Mouse (Mus musculus): ENCODE results near the gene Dnah9. TPM values are rescaled to one million over a fixed set of nuclear protein-coding genes. Genes with fewer than 3 reads are reported as not detected.

Dnah9 gene
- polyA plus RNA-seq (2015; fragmentation: Nextera tagmentation; extraction: Ambion mirVana), result 0.03 and 0.12 TPM in 2 replicates

DNA sequence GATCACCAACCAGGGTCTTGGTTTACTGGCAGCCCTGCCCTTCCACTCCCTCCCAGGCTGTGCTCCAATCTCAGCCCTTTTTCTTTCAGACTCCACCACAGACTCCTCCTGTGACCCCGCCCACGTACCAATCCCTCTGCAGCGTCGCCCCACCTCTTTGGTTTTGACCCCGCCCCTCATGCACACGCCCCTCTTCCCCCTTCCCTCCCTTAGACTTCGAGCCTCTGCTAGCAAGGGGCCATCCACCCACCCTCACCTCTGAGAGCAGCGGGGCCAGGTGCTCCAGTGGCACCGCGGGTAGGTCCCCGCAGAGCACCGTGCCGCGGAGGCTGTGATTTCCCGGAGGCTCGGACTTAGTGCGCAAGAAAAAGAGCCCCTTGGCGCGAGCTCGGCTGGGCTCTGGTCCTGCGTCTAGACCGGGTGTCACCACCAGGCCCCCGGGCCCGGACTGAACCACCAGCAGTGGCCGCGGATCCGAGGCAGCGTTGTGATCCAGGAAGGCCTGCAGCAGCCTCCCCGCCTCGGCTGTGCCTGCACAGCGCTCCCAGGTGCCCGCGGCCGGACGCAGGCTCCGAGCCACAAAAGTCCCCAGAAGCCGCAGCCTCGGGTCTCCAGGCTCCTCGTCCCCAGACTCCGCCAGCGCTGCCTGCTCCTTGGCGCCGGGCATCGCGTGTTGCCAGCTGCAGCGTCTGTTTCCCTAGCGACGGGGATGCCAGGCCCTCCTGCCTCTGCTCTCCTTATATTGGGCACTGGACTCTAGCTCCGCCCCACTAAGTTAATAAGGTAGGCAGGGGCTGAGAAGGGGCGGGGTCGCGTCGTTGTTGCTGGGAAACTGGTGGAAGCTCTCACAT lies at the start of gene Dnah9:
Gene Dnah9, minus strand, starts transcription at position 751 of the 851 bp plus-strand sequence.
- peak within 1 kb of the TSS; percentile 66 for H3K9ac ChIP-seq
- WGBS, result under 1% methylated on average over 53 of the region's 53 CpGs
- H3K27ac ChIP-seq (replicated peaks), result no peak within 1 kb of the TSS

DNA sequence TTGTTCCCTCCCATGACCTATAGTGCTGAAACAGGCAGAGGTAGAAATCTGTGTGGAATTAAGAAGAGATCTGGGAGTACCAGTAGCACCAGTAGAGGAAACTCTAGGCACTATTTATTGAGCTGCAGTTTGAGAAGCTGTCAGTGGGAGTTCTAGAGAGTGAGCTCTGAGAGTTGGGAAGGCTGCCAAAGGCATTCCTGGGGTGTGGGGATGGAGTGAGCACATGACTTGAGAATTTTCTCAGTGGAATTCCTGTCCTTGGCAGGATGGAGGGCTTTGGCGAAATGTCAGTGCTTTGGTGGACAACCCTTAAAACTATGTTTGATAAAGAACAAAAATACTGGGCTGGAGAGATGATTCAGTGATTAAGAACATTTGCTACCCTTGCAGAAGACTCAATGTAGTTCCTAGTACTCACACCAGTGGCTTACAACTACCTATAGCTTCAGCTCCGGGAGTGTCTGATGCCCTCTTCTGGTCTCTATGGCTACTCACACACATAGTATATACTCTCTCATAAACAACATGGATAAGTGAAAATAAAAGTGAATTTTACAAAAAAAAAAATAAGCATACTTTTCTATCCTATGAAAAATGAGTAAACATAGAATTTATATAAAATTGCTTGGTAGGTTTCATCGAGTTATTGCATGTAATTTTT lies 20.4 kb upstream of the Dnah9 start:
- H3K4me1 ChIP-seq, result peaks cover 7% of the 10 kb centered on the region
- H3K27me3 ChIP-seq (replicated peaks), result no peaks in the 10 kb centered on the region
- no peak for ATAC-seq (ENCODE audit: extremely low read depth, insufficient number of reproducible peaks, low FRiP score, low TSS enrichment)
- H3K4me3 ChIP-seq, result no peak overlapping the region
- no peak overlapping the region for H3K4me2 ChIP-seq
- 56% methylated on average over 3 of the region's 3 CpGs for WGBS
- H3K9ac ChIP-seq, result no peak overlapping the region
- no peaks in the 10 kb centered on the region for H3K36me3 ChIP-seq
- H3K9me3 ChIP-seq, result no peaks in the 10 kb centered on the region
- H3K27ac ChIP-seq (replicated peaks), result peak overlapping the region; percentile 37

More for the DNA sequence above, at the start of gene Dnah9:
- H3K9me3 ChIP-seq, result no peaks in the 10 kb centered on the region
- no peaks in the 10 kb centered on the region for H3K36me3 ChIP-seq
- peak; percentile 57; the same call in 1 of the 2 replicates for ATAC-seq (ENCODE audit: extremely low read depth, insufficient number of reproducible peaks, low FRiP score, low TSS enrichment)
- H3K4me3 ChIP-seq, result peak within 1 kb of the TSS; percentile 60
- peak within 1 kb of the TSS; percentile 87 for H3K4me2 ChIP-seq
- H3K27me3 ChIP-seq (replicated peaks), result peaks cover 32% of the 10 kb centered on the region
- H3K4me1 ChIP-seq, result no peaks in the 10 kb centered on the region

DNA sequence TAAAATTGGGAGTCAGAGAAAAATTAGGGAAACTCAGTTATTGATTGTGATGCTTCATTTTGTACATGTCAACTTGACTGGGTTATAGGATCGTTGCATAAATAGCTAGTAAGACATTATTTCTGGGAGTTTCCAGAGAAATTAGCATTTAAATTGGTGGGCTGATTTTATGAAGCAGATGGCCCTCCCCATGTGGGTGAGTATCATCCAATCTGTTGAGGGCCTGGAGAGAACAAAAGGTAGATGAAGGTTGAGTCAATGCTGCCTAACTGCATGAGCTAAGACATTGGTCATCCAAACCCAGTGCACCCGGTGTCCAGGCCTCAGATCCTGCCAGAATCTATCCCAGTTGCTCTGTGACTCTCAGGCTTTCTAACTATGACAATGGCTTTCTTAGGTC lies 19.8 kb upstream of the Dnah9 start:
- H3K4me3 ChIP-seq, result no peak overlapping the region
- 78% methylated on average over 2 of the region's 2 CpGs for WGBS
- ATAC-seq (ENCODE audit: extremely low read depth, insufficient number of reproducible peaks, low FRiP score, low TSS enrichment), result no peak
- H3K4me1 ChIP-seq, result peaks cover 7% of the 10 kb centered on the region
- H3K27ac ChIP-seq (replicated peaks), result peak overlapping the region; percentile 37
- no peak overlapping the region for H3K4me2 ChIP-seq
- no peaks in the 10 kb centered on the region for H3K36me3 ChIP-seq
- no peaks in the 10 kb centered on the region for H3K9me3 ChIP-seq
- no peak overlapping the region for H3K9ac ChIP-seq
- H3K27me3 ChIP-seq (replicated peaks), result no peaks in the 10 kb centered on the region

DNA sequence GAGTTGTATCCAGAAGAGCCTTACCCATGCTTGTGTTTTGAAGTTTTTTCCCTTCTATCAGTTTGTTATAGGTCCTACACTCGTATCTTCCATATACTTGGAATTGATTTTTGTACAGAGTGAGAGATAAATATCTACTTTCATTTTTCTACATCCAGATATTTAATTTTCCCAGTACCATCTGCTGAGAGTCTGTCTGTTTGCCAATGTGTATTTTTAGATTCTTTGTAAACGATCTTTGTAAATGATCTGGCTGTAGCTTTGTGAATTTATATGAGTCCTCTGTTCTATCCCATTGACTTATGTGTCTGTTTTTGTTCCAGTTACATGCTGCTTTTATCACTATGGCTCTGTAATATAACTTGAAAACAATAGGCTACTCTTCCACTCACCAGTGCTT lies 9.4 kb upstream of the Dnah9 start:
- ATAC-seq (ENCODE audit: extremely low read depth, insufficient number of reproducible peaks, low FRiP score, low TSS enrichment), result no peak

DNA sequence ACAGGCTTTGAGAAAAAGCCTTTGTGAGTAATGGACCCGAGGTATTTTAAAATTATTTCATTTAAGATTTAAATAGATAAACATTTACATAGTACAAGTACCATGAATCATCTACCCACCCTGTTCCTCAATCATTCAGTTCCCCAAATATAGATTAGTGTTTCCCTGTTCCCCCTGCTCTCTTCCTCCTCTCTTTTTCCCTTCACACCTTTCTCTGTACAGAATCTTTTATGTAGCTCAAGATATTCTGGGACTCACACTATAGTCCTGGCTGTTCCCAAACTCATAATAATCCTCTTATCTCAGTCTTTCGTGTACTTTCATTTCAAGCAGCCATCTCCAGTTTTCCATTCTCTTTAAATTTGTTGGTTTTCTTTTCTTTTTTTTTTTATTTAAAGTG lies 4.3 kb downstream of the Dnah9 start:
- 70% methylated on average over 2 of the region's 2 CpGs for WGBS
- Histone ChIP-seq H3K4me3 (no peak overlapping the region), H3K9me3 (no peaks in the 10 kb centered on the region), H3K9ac (no peak overlapping the region), H3K36me3 (no peaks in the 10 kb centered on the region), H3K4me2 (no peak overlapping the region), H3K4me1 (no peaks in the 10 kb centered on the region), H3K27me3 (replicated peaks) (peaks cover 15% of the 10 kb centered on the region), H3K27ac (replicated peaks) (no peak overlapping the region)
- ATAC-seq (ENCODE audit: extremely low read depth, insufficient number of reproducible peaks, low FRiP score, low TSS enrichment), result no peak

More for the DNA sequence above, 9.4 kb upstream of the Dnah9 start:
- H3K4me3 ChIP-seq, result no peak overlapping the region
- no peaks in the 10 kb centered on the region for H3K4me1 ChIP-seq
- 65% methylated on average over 2 of the region's 2 CpGs for WGBS
- no peak overlapping the region for H3K4me2 ChIP-seq
- no peaks in the 10 kb centered on the region for H3K36me3 ChIP-seq
- no peak overlapping the region for H3K9ac ChIP-seq
- no peak overlapping the region for H3K27ac ChIP-seq (replicated peaks)
- no peaks in the 10 kb centered on the region for H3K27me3 ChIP-seq (replicated peaks)
- no peaks in the 10 kb centered on the region for H3K9me3 ChIP-seq

DNA sequence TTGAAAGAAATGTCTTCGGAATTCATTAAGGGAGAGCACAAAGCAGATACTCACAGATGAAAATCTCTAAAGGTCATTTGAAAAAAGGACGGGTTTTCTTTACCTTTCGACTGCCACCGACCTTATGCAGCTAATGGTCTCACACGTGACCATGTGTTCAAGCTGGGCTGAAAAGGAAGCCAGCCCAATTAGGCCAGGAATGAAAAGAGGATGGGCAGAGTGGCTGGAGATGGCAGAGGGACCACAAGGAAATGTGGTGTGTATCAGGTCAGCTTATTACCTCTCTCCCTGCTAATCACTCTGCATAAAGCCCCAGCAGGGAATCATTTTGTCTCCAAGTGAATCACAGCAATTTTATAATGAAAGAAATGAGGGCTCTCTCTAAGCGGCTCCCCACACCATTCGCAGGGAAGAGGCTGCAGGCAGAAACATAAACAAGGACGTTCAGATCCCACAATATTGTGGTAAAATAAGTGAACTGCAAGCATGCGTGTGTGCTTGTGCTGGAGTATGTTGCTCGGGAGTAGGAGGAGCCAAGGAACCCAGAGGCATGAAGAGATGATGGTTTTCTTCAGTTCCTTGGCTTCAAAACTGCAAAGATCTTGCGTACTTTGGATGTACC lies 27.6 kb downstream of the Dnah9 start:
- Histone ChIP-seq H3K4me1 (no peaks in the 10 kb centered on the region), H3K9ac (no peak overlapping the region), H3K27me3 (replicated peaks) (peaks cover 4% of the 10 kb centered on the region), H3K4me3 (no peak overlapping the region), H3K27ac (replicated peaks) (no peak overlapping the region), H3K36me3 (no peaks in the 10 kb centered on the region), H3K9me3 (no peaks in the 10 kb centered on the region), H3K4me2 (no peak overlapping the region)
- 65% methylated on average over 11 of the region's 11 CpGs for WGBS
- no peak for ATAC-seq (ENCODE audit: extremely low read depth, insufficient number of reproducible peaks, low FRiP score, low TSS enrichment)

DNA sequence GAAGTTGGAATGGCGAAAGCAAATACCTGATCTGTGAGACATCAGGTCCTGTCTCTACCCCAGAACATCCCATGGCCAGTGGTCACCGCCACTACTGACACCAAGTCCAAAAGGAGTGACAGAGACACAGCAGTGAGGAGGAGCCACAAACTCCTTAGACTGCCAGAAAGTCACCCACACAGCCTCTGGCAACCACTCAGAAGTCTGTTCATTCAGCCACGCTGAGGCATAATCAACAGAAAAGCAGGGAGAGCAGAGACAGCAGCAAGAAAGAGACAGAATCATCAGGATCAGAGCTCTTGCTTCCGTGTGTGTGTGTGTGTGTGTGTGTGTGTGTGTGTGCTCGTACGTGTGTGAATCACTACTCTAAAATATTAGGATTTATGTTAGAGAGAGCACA lies 33.5 kb downstream of the Dnah9 start:
- Histone ChIP-seq H3K27me3 (replicated peaks) (no peaks in the 10 kb centered on the region), H3K4me1 (no peaks in the 10 kb centered on the region), H3K9me3 (no peaks in the 10 kb centered on the region), H3K4me3 (no peak overlapping the region), H3K36me3 (no peaks in the 10 kb centered on the region), H3K4me2 (no peak overlapping the region), H3K9ac (no peak overlapping the region), H3K27ac (replicated peaks) (no peak overlapping the region)
- no peak for ATAC-seq (ENCODE audit: extremely low read depth, insufficient number of reproducible peaks, low FRiP score, low TSS enrichment)
- 71% methylated on average over 6 of the region's 6 CpGs for WGBS

- Histone ChIP-seq H3K27ac (replicated peaks) (no peak overlapping the region), H3K9ac (no peak overlapping the region), H3K36me3 (no peaks in the 10 kb centered on the region), H3K4me3 (no peak overlapping the region), H3K27me3 (replicated peaks) (no peaks in the 10 kb centered on the region), H3K4me1 (no peaks in the 10 kb centered on the region), H3K4me2 (no peak overlapping the region), H3K9me3 (no peaks in the 10 kb centered on the region)
- no peak for ATAC-seq (ENCODE audit: extremely low read depth, insufficient number of reproducible peaks, low FRiP score, low TSS enrichment)
These were observed 42.2 kb downstream of the Dnah9 start for GRCm38 (mm10) chr11:66126150-66126549.

GRCm38 (mm10) chr11:66124496-66124895 lies 43.9 kb downstream of the Dnah9 start:
- Histone ChIP-seq H3K4me1 (no peaks in the 10 kb centered on the region), H3K9me3 (no peaks in the 10 kb centered on the region), H3K4me3 (no peak overlapping the region), H3K27ac (replicated peaks) (no peak overlapping the region), H3K27me3 (replicated peaks) (no peaks in the 10 kb centered on the region), H3K4me2 (no peak overlapping the region), H3K36me3 (no peaks in the 10 kb centered on the region), H3K9ac (no peak overlapping the region)
- no peak for ATAC-seq (ENCODE audit: extremely low read depth, insufficient number of reproducible peaks, low FRiP score, low TSS enrichment)
- 51% methylated on average over 6 of the region's 6 CpGs for WGBS

DNA sequence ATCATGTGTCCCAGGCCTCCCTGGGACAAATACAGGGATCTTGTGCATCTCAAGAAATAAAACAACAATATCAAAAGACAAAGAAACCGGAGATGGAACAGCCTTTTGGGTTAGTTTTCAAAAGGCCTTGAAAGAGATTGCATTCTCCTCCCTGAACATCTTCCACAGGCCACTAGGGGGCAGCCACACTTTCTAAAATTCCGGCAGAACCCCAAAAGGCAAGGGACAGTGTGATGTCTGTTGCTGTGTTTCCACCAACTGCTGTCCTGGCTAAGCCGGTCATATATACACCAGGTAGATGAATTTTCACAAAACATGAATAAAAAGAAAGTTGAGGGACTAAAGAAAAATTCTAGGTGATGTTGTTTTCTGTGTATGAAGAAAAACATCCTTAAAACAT lies 46.3 kb downstream of the Dnah9 start:
- no peaks in the 10 kb centered on the region for H3K36me3 ChIP-seq
- H3K9me3 ChIP-seq, result no peaks in the 10 kb centered on the region
- H3K4me1 ChIP-seq, result no peaks in the 10 kb centered on the region
- H3K27ac ChIP-seq (replicated peaks), result no peak overlapping the region
- H3K4me2 ChIP-seq, result no peak overlapping the region
- WGBS, result 18% methylated on average over 3 of the region's 3 CpGs
- no peak overlapping the region for H3K4me3 ChIP-seq
- H3K27me3 ChIP-seq (replicated peaks), result no peaks in the 10 kb centered on the region
- no peak for ATAC-seq (ENCODE audit: extremely low read depth, insufficient number of reproducible peaks, low FRiP score, low TSS enrichment)
- H3K9ac ChIP-seq, result no peak overlapping the region

- Histone ChIP-seq H3K4me2 (no peak overlapping the region), H3K4me1 (no peaks in the 10 kb centered on the region), H3K9me3 (no peaks in the 10 kb centered on the region), H3K27ac (replicated peaks) (no peak overlapping the region), H3K36me3 (no peaks in the 10 kb centered on the region), H3K9ac (no peak overlapping the region), H3K27me3 (replicated peaks) (no peaks in the 10 kb centered on the region), H3K4me3 (no peak overlapping the region)
- WGBS, result 72% methylated on average over 7 of the region's 7 CpGs
- no peak for ATAC-seq (ENCODE audit: extremely low read depth, insufficient number of reproducible peaks, low FRiP score, low TSS enrichment)
These were observed 84.6 kb downstream of the Dnah9 start for GRCm38 (mm10) chr11:66083663-66084254.

All from heart, embryonic 13.5 days (tissue).